Mouse (Mus musculus): Measurements from ENCODE around the gene Atrx. TPM values are rescaled to one million over a fixed set of nuclear protein-coding genes. Genes with fewer than 3 reads are reported as not detected.
"Not testable (repeated sequence)": the region's sequence is repeated elsewhere in the genome, so short reads cannot be mapped to it uniquely, and the experiment has no call there.

Atrx gene
- polyA plus RNA-seq (2016; fragmentation: Nextera tagmentation; extraction: Ambion mirVana) = 128 and 140 TPM in 2 replicates

DNA sequence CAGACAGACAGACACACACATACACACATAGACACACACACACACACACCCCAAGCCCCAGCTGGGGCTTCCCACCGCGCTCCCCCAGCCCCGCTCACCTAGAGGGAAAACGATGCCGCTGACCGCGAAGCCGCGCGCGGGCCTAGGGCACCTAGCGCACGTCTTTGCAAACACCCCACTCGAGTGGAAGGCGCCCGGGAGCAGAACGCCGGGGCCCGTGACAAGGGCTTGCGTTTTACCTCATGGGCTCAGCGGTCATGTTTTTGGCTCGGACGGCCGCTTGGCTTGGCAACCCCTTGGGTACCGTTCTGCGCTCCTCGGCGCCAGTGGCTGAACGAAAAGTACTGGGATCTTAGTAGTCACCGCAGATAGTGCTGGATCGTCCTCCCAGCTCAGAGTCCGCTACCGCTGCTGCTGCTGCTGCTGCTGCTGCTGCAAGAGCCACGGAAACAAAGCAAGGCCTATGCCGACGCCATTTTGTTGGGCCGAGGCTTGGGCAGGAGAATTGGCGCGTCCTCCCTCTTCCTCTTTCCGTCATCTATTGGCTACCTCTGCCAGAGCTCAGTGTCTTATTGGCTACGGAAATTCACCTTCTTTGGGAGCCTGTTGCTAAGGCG, at the start of gene Atrx:
Atrx (minus strand) TSS at position 543 of the 617 bp plus-strand sequence.
- no peaks in the 10 kb centered on the region for H3K27me3 ChIP-seq (ENCODE audit: insufficient read depth, poor library complexity, severe bottlenecking)
- H3K27ac ChIP-seq = peak within 1 kb of the TSS; percentile 95
- H3K36me3 ChIP-seq = no peaks in the 10 kb centered on the region; the same call in 1 of the 2 replicates
- peak; percentile 89 for DNase-seq (ENCODE audit: low spot score)
- WGBS = 16% methylated on average over 42 of the region's 42 CpGs
- no peaks in the 10 kb centered on the region for H3K9me3 ChIP-seq
- peak within 1 kb of the TSS; percentile 72 for H3K4me3 ChIP-seq
- no peaks in the 10 kb centered on the region for H3K4me1 ChIP-seq

DNA sequence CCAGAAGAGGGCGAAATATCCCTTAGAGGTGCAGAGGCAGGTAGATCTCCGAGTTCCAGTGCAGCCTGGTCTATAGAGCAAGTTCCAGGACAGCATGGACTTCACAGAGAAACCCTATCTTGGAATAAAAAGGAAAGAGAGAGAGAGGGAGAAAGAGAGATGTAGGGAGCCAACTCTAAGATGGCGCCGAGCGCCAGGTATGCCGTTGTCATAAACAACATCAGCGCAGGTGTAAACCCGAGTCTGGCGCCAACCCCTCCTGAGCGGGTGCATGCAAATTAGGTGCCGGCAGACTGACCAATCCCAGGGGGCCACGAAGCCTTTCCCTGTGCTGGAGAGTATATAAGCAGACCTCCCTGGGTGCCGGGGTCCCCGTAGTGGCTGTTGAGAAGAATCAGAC, 27.9 kb upstream of the Atrx start:
- not testable (repeated sequence) for H3K9me3 ChIP-seq; H3K27ac ChIP-seq; H3K36me3 ChIP-seq; H3K4me3 ChIP-seq; DNase-seq (ENCODE audit: low spot score); H3K27me3 ChIP-seq (ENCODE audit: insufficient read depth, poor library complexity, severe bottlenecking); H3K4me1 ChIP-seq
- WGBS = 66% methylated on average over 14 of the region's 14 CpGs

DNA sequence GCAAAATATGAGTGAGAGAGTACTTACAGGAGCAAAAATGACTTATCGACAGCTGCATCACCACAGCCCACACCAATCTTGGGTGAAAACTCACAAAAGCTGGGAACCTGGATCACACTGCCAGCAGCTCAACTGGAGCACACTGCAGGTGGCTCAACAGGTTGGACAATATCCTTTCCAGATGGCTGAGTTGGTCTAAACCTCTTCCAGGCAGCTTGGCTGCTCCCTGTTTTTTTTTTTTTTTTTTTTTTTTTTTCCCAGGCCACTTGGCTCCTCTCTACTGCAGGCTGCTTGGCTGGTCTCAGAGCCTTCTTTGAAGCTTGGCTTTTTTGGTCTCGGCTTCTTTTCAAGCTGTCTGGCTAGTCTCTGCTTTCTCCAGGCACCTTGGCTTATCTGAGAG, 24.8 kb upstream of the Atrx start:
- Histone ChIP-seq H3K4me3 (no peak overlapping the region), H3K9me3 (no peaks in the 10 kb centered on the region), H3K27ac (no peak overlapping the region), H3K4me1 (no peaks in the 10 kb centered on the region), H3K36me3 (no peaks in the 10 kb centered on the region), H3K27me3 (ENCODE audit: insufficient read depth, poor library complexity, severe bottlenecking) (no peaks in the 10 kb centered on the region)
- WGBS = 68% methylated on average over 2 of the region's 2 CpGs
- no peak for DNase-seq (ENCODE audit: low spot score)

DNA sequence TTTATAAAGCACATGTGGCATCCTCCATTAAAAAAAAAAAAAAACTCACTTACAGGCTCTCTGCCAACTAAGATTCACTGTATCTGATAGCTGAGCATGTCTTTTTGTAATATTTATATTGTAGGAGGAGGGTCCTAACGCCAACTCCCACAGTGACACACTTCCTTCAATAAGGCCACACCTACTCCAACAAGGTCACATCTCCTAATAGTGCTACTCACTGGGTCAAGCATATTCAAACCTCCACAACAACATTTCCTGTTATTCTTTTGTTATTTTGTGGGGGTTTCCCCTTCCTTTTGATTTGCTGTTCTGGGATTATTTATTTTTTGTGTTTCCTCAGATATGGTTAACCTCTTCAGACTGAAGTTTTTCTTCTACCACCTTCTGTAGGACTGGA, 17.2 kb upstream of the Atrx start:
- H3K27ac ChIP-seq = no peak overlapping the region
- H3K36me3 ChIP-seq = no peaks in the 10 kb centered on the region
- no peak overlapping the region for H3K4me3 ChIP-seq
- H3K27me3 ChIP-seq (ENCODE audit: insufficient read depth, poor library complexity, severe bottlenecking) = no peaks in the 10 kb centered on the region
- WGBS = 33% methylated on average over 1 of the region's 1 CpGs
- no peaks in the 10 kb centered on the region for H3K4me1 ChIP-seq
- no peak for DNase-seq (ENCODE audit: low spot score)
- H3K9me3 ChIP-seq = no peaks in the 10 kb centered on the region

DNA sequence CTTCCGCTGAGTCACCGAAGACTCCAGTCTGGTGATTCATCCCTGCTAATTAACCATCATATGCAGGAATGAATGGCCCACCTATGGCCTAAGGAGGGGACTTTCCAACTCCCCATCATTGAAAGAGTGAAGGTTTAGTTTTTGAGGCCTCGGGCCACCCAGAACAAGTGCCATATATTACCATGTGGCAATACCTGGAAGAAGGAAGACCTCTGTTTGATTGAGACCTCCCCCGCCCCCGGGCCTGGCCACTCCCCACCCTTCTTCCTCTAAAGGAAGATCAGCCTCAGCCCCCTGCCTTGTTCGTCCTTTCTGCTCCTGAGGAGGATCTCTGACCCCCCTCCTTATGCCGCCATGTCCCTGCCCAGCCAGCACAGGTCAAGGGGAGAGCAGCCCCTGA, 10.0 kb upstream of the Atrx start:
- Histone ChIP-seq H3K27ac (no peak overlapping the region), H3K27me3 (ENCODE audit: insufficient read depth, poor library complexity, severe bottlenecking) (no peaks in the 10 kb centered on the region), H3K36me3 (no peaks in the 10 kb centered on the region), H3K4me1 (no peaks in the 10 kb centered on the region), H3K9me3 (no peaks in the 10 kb centered on the region), H3K4me3 (no peak overlapping the region)
- 84% methylated on average over 7 of the region's 7 CpGs for WGBS
- DNase-seq (ENCODE audit: low spot score) = no peak

DNA sequence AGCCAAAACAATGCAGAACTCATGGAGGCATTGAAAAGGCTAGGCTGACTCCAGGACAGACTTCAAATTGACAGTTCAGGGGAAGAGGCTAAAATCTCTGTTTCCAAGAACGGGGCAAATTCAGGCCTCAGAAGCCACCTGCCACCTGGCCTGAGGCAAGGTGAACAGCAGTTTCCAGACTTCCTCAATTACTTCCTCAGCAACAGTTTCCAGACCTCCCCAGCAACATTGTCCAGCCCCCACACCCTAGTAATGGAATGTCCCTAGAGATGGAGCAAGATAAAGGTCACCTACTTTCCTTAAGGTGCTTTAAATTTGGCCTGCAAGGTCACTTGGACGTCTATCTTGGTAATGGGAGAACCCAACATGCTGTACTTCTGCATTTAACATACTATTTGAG, 8.5 kb upstream of the Atrx start:
- no peaks in the 10 kb centered on the region for H3K9me3 ChIP-seq
- 66% methylated on average over 2 of the region's 2 CpGs for WGBS
- no peaks in the 10 kb centered on the region for H3K4me1 ChIP-seq
- no peaks in the 10 kb centered on the region for H3K36me3 ChIP-seq
- no peak overlapping the region for H3K4me3 ChIP-seq
- H3K27ac ChIP-seq = no peak overlapping the region
- DNase-seq (ENCODE audit: low spot score) = no peak
- H3K27me3 ChIP-seq (ENCODE audit: insufficient read depth, poor library complexity, severe bottlenecking) = no peaks in the 10 kb centered on the region

DNA sequence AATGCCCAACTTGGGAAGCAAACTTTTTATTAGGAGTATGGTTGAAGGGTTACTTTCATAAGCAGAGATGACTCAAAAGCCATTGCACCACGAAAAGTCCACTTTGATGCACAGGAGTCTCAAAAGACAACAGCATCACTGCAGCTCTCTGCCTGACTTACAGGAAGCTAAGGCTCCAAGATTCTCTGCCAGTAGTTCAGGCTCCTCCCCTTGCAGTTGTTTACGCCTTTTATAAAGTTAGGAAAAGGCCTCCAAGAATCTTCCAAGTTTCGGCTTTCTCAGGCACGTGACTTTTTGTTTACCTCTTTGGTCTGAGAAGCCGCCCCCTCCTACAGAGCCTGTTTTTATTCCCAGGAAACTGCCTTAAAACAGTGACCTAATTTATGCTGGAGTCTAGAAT, 5.1 kb upstream of the Atrx start:
- H3K36me3 ChIP-seq = no peaks in the 10 kb centered on the region
- H3K4me1 ChIP-seq = no peaks in the 10 kb centered on the region
- no peaks in the 10 kb centered on the region for H3K9me3 ChIP-seq
- WGBS = 64% methylated on average over 5 of the region's 5 CpGs
- no peak for DNase-seq (ENCODE audit: low spot score)
- H3K27ac ChIP-seq = no peak overlapping the region
- H3K4me3 ChIP-seq = no peak overlapping the region
- no peaks in the 10 kb centered on the region for H3K27me3 ChIP-seq (ENCODE audit: insufficient read depth, poor library complexity, severe bottlenecking)

DNA sequence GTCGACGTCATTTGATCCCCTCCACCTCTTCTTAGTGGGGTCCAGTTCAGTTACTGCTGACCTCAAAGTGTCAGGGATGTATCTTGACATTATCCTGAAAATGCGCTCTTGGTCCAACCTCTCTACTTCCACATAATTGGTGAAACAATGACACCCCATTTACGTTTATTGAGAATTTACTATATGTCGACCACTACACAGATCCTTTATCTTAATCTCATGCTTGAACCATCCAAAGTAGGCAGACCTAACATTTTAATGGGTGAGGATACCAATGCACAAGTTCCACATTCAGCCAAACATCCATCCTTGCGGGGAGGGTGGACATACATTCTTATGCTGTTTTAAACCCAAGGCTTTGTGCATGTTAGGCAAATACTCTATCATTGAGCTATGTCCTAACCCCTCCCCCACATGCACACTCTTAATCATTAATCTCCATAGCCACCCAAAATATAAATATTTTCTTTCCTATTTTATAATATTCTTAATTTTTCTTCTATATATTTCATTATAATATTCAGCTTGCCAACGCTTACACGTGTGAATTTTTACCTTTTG, 355 bp upstream of the Atrx start:
- Histone ChIP-seq H3K9me3 (no peaks in the 10 kb centered on the region), H3K27me3 (ENCODE audit: insufficient read depth, poor library complexity, severe bottlenecking) (no peaks in the 10 kb centered on the region), H3K36me3 (no peaks in the 10 kb centered on the region), H3K27ac (peak overlapping the region; percentile 95), H3K4me3 (peak overlapping the region; percentile 72), H3K4me1 (no peaks in the 10 kb centered on the region)
- WGBS = 38% methylated on average over 8 of the region's 8 CpGs
- no peak for DNase-seq (ENCODE audit: low spot score)

DNA sequence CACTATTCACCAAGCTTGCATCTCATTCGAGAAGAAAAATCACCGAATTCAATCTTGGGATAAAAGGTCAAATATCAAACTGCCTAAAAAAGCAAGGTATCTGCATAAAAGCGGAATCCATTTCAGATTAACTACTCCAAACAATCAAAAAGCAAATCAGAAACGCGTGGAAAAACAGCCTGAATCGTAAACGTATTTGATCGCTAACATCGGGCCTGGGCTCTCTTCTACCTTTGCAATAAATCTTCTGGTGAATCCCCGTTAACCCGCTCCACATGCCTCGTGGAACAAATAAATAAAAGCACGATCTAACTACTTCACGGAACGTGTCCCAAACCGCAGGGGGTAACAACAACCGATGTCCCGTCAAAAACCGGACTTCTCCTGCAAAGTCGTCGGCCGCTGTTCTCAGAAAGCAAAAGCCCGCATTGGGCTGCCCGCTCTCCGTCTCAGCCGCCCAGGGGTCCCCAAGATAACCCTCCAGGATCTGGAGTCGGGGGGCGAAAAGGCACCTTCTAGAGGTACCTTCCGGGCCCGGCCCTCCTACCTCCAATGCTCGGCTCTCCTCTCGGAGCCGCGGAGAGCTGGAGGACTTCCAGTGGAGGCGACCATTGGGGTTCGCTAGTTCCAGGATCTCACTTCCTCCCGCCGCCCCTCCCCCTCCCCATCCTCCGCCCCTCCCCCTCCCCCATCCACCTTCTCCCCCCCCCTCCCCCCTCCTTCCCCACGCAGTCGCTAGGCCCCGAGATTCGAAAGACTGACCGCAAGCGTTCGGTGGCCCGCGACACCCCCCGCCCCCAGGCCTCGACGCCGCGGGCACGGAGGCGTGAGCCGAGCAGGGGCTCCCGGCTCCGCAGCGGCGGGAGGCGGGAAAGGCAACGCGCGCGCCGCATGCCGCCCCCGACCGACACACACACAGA, 1.0 kb downstream of the Atrx start:
- peaks cover 7% of the 10 kb centered on the region for H3K36me3 ChIP-seq
- H3K27ac ChIP-seq = peak overlapping the region; percentile 95
- H3K27me3 ChIP-seq (ENCODE audit: insufficient read depth, poor library complexity, severe bottlenecking) = no peaks in the 10 kb centered on the region
- DNase-seq (ENCODE audit: low spot score) = peak; percentile 76
- no peaks in the 10 kb centered on the region for H3K4me1 ChIP-seq
- 21% methylated on average over 49 of the region's 69 CpGs for WGBS
- peak overlapping the region; percentile 72 for H3K4me3 ChIP-seq
- no peaks in the 10 kb centered on the region for H3K9me3 ChIP-seq

DNA sequence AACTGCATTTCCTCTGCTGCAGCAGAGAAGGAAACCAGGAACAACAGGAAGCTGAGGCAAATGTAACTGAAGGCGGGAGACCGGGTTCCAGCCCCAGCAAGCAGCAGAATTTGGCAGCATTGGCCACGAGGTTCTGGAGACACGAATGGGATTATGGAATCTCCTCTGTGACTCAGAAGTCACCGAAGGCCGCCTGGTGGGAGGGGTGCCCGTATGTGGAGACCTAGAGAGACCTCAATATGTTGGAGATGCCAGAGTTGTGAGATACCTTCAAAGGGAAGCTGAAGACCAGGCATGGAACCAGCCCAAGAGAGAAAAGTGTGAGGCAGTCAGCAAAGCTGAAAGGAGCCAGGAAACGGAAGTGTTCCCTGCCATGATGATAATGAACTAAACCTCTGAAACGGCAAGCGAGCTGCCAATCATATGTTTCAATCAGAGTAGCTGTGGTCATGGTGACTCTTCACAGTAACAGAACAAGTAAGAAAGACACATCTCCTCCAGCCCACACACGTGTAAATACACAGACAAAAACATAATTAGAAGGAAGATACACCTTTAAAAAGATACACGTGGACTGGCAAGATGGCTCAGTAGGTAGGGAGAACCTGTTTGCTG, 3.0 kb downstream of the Atrx start:
- Histone ChIP-seq H3K36me3 (peaks cover 8% of the 10 kb centered on the region), H3K4me1 (no peaks in the 10 kb centered on the region), H3K27ac (no peak overlapping the region), H3K27me3 (ENCODE audit: insufficient read depth, poor library complexity, severe bottlenecking) (no peaks in the 10 kb centered on the region), H3K9me3 (no peaks in the 10 kb centered on the region), H3K4me3 (no peak overlapping the region)
- WGBS = 66% methylated on average over 12 of the region's 12 CpGs
- DNase-seq (ENCODE audit: low spot score) = no peak

DNA sequence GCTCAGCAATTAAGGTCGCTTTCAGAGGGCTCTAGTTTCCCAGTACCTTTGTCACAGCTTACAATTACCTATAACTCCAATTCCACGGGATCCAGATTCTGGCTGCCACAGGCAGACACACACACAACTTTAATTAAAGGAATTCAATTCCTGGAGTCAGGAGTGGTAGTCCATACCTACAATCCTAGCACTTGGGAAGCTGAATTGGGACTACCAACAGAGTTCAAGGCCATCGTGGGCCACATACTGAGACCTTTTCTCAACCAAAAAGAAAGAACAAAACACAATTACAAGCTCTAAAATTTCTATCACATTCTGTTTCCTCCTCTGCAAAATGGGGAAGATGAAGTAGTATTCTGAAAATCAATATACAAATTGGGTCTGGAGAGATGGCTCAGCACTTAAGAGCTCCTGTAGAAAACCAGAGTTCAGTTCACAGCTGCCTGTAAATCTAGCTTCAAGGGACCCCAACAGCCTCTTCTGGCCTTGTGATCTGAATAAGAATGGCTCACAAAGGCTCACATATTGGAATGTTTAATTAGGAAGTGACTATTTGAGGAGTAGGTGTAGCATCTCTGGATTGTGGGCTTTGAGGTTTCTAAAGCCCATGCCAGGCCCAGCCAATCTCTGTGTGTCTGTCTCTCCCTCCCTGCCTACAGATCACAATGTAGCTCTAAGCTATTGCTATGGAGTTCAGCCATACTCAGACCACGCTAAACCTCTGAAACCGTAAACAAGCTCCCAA, 4.7 kb downstream of the Atrx start:
- Histone ChIP-seq H3K27me3 (ENCODE audit: insufficient read depth, poor library complexity, severe bottlenecking) (no peaks in the 10 kb centered on the region), H3K4me1 (no peaks in the 10 kb centered on the region), H3K9me3 (no peaks in the 10 kb centered on the region), H3K36me3 (peaks cover 8% of the 10 kb centered on the region), H3K27ac (no peak overlapping the region), H3K4me3 (no peak overlapping the region)
- no peak for DNase-seq (ENCODE audit: low spot score)
- WGBS = 81% methylated on average over 5 of the region's 5 CpGs

DNA sequence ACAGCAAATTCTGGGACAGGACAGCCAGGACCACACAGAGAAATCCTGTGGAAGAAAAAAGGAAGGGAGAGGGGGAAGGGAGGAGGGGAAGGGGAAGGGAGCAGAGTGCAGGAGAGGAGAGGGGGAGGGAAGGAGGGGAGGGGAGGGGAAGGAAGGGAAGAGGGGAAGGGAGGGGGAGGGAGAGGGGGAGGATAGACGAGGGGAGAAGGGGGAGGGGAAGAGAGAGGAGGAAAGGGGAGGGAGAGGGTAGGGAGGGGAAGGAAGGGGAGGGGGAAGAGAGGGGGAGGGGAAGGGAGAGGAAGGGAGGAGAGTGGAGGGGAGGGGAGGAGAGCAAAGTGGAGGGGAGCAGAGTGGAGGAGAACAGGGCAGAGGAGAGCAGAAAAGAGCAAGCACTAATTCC, 5.3 kb downstream of the Atrx start:
- Histone ChIP-seq H3K4me1 (no peaks in the 10 kb centered on the region), H3K9me3 (no peaks in the 10 kb centered on the region), H3K4me3 (no peak overlapping the region), H3K36me3 (peaks cover 10% of the 10 kb centered on the region), H3K27ac (no peak overlapping the region), H3K27me3 (ENCODE audit: insufficient read depth, poor library complexity, severe bottlenecking) (no peaks in the 10 kb centered on the region)
- no peak for DNase-seq (ENCODE audit: low spot score)
- WGBS = no CpG with 5 or more reads among the region's 1 CpGs

Measured in heart, embryonic 10.5 days (tissue).